ENCODE assay signal across 17 mouse cellular contexts in genomic region chr11:44021638-44022037, GRCm38 (mm10).
DNase-seq lines count a peak whose midpoint lies in the region; ATAC-seq and TF ChIP-seq lines count a peak whose summit lies in the region.
"Had no signal": no experiment of that assay in that cellular context is flagged by ENCODE, and none has a peak within 500 bp of the region (broad histone marks: within the 10 kb centered on the region; RNA-seq: fewer than 3 reads in every experiment).

No protein-coding gene starts in this region.

- no peaks in the 10 kb centered on the region for H3K36me3 ChIP-seq in forebrain, embryonic 14.5 days (ENCODE audit: control insufficient read depth, insufficient read depth, low read length)
- H3K36me3 ChIP-seq in forebrain, postnatal 0 days (ENCODE audit: insufficient read depth): no peaks in the 10 kb centered on the region
- H3K36me3 ChIP-seq: embryonic facial prominence, embryonic 12.5 days; heart, embryonic 12.5 days; hindbrain, embryonic 10.5 days; intestine, embryonic 15.5 days had no signal

- no peaks in the 10 kb centered on the region for H3K9me3 ChIP-seq in forebrain, embryonic 14.5 days (replicated peaks; ENCODE audit: control insufficient read depth, low read length)
- H3K9me3 ChIP-seq in forebrain, postnatal 0 days (ENCODE audit: low read length): no peaks in the 10 kb centered on the region
- H3K9me3 ChIP-seq: embryonic facial prominence, embryonic 12.5 days; heart, embryonic 12.5 days; hindbrain, embryonic 10.5 days; intestine, embryonic 15.5 days had no signal

- no peak overlapping the region for H3K9ac ChIP-seq in forebrain, embryonic 14.5 days (ENCODE audit: low read length)
- no peak overlapping the region for H3K9ac ChIP-seq in forebrain, postnatal 0 days
- H3K9ac ChIP-seq: embryonic facial prominence, embryonic 12.5 days; heart, embryonic 12.5 days; intestine, embryonic 15.5 days had no signal

- intact Hi-C loops in left cerebral cortex, postnatal 4 days (cut with DNase I): no loop called here

- peak; percentile 30 to 35 for DNase-seq in cerebellum, postnatal 10 days
- no peak for DNase-seq in cerebellum, adult 9-10 months
- peak; percentile 10 for DNase-seq in forebrain, embryonic 14.5 days (ENCODE audit: low spot score)
- no peak for DNase-seq in forebrain, postnatal 0 days
- peak; percentile 13 for DNase-seq in left cerebral cortex, postnatal 4 days
- DNase-seq in left cerebral cortex, adult 8-10 months (ENCODE audit: low spot score in 2 of 2): no peak
- no peak for DNase-seq in gastrocnemius, adult 8-10 months (ENCODE audit: low spot score in 2 of 2)
- DNase-seq: adrenal gland, postnatal 14 days; cerebellum, adult 11-12 months; gastrocnemius, postnatal 25 days; kidney, adult 18-20 months had no signal

- ATAC-seq in forebrain, embryonic 14.5 days: no peak
- no peak for ATAC-seq in forebrain, postnatal 0 days
- ATAC-seq: activated CD4-positive, CD25-positive, alpha-beta regulatory T cell, adult 4 months; intestine, embryonic 15.5 days; Patski had no signal

- no peak overlapping the region for H3K4me3 ChIP-seq in forebrain, embryonic 14.5 days (ENCODE audit: low read depth, low read length)
- no peak overlapping the region for H3K4me3 ChIP-seq in forebrain, postnatal 0 days (ENCODE audit: low read depth, low read length)
- H3K4me3 ChIP-seq: embryonic facial prominence, embryonic 12.5 days; heart, embryonic 12.5 days; hindbrain, embryonic 10.5 days; intestine, embryonic 15.5 days had no signal

- TF ChIP-seq CTCF in forebrain, postnatal 0 days (IDR thresholded peaks at IDR 0.05; ENCODE audit: low read depth): no peak

- 60% methylated on average over 4 of the region's 4 CpGs for WGBS in forebrain, embryonic 14.5 days
- WGBS in forebrain, postnatal 0 days: 62% methylated on average over 4 of the region's 4 CpGs

- H3K27ac ChIP-seq in forebrain, embryonic 14.5 days (ENCODE audit: low read depth, low read length): no peak overlapping the region
- H3K27ac ChIP-seq in forebrain, postnatal 0 days (ENCODE audit: low read depth, low read length): no peak overlapping the region
- H3K27ac ChIP-seq: embryonic facial prominence, embryonic 12.5 days; hindbrain, embryonic 10.5 days; intestine, embryonic 15.5 days had no signal

- H3K27me3 ChIP-seq in forebrain, embryonic 14.5 days (replicated peaks; ENCODE audit: control insufficient read depth, insufficient read depth, low read length): no peaks in the 10 kb centered on the region
- H3K27me3 ChIP-seq in forebrain, postnatal 0 days (ENCODE audit: insufficient read depth, low read length): no peaks in the 10 kb centered on the region
- H3K27me3 ChIP-seq: embryonic facial prominence, embryonic 12.5 days; heart, embryonic 12.5 days; intestine, embryonic 15.5 days; Patski had no signal

- H3K4me1 ChIP-seq in forebrain, embryonic 14.5 days (ENCODE audit: control insufficient read depth, insufficient read depth, low read length): 0 out of 2 replicates have a peak, but pooled peaks cover 3% of the 10 kb centered on the region
- H3K4me1 ChIP-seq in forebrain, postnatal 0 days (ENCODE audit: insufficient read depth): no peaks in the 10 kb centered on the region
- H3K4me1 ChIP-seq: embryonic facial prominence, embryonic 12.5 days; heart, embryonic 12.5 days; hindbrain, embryonic 10.5 days; intestine, embryonic 15.5 days had no signal

- no peak overlapping the region for H3K4me2 ChIP-seq in forebrain, embryonic 14.5 days (ENCODE audit: low read length)
- H3K4me2 ChIP-seq in forebrain, postnatal 0 days (ENCODE audit: low read depth): no peak overlapping the region
- H3K4me2 ChIP-seq: embryonic facial prominence, embryonic 12.5 days; heart, embryonic 12.5 days; intestine, embryonic 15.5 days had no signal

Comparison
In these comparisons a context has a peak if more than half of its experiments do, and no peak if none do; other contexts are left out.
1. DNase-seq: peak in cerebellum, postnatal 10 days (2 of 2), forebrain, embryonic 14.5 days (single experiment) and left cerebral cortex, postnatal 4 days (single experiment); none in cerebellum, adult 9-10 months (single experiment), forebrain, postnatal 0 days (single experiment), left cerebral cortex, adult 8-10 months (0 of 2) and gastrocnemius, adult 8-10 months (0 of 2).